Mouse (Mus musculus) lung, embryonic 15.5 days (tissue): Measurements from ENCODE around the gene Astn1. TPM values are rescaled to one million over a fixed set of nuclear protein-coding genes. Genes with fewer than 3 reads are reported as not detected.

Source experiments
- ATAC-seq: fragments of 200-750 bp; cut with Nextera tagmentation; 2 replicates; pipeline ENCODE4 v1.8.0; 2017; ENCODE audit warnings: moderate number of reproducible peaks, borderline replicate concordance; ENCODE audit not compliant: low FRiP score, low TSS enrichment; ENCODE audit errors: extremely low read depth
- H3K27ac ChIP-seq: fragments of 300-500 bp; sonication (generic); 2 replicates; pipeline ENCODE4 v1.5.1; 2015; ENCODE audit warnings: moderate library complexity, mild to moderate bottlenecking, inconsistent platforms
- H3K27me3 ChIP-seq: fragments of 300-500 bp; sonication (generic); 2 replicates; pipeline ENCODE4 v1.6.1; 2015; ENCODE audit warnings: inconsistent platforms
- H3K36me3 ChIP-seq: fragments of 300-500 bp; sonication (generic); 2 replicates; pipeline ENCODE4 v1.6.1; 2015; ENCODE audit warnings: inconsistent platforms
- H3K4me1 ChIP-seq: fragments of 300-500 bp; sonication (generic); 2 replicates; pipeline ENCODE4 v1.6.1; 2015; ENCODE audit warnings: inconsistent platforms
- H3K4me2 ChIP-seq: fragments of 300-500 bp; sonication (generic); 2 replicates; pipeline ENCODE4 v1.6.1; 2015; ENCODE audit warnings: inconsistent platforms, mild to moderate bottlenecking, moderate library complexity
- H3K4me3 ChIP-seq: fragments of 300-500 bp; sonication (generic); 2 replicates; pipeline ENCODE4 v1.5.1; 2015; ENCODE audit warnings: mild to moderate bottlenecking, inconsistent platforms
- H3K9ac ChIP-seq: fragments of 300-500 bp; sonication (generic); 2 replicates; pipeline ENCODE4 v1.6.1; 2015; ENCODE audit warnings: inconsistent platforms
- H3K9me3 ChIP-seq: fragments of 300-500 bp; sonication (generic); 2 replicates; pipeline ENCODE4 v1.6.1; 2016; ENCODE audit warnings: inconsistent platforms
- WGBS: fragments of 180-500 bp; shearing (Covaris S2); methylation state at CpG from one replicate; pipeline ENCODE4 v1.1.7; 2015; 5-methylcytosine and 5-hydroxymethylcytosine counted together
- polyA plus RNA-seq: library from polyadenylated mRNA; unstranded; fragments of >200 nt; fragmentation: Nextera tagmentation; extraction: Ambion mirVana; gene quantifications from 2 replicates; pipeline ENCODE4 v1.2.1, GENCODE M21; 2015

Gene Astn1
- polyA plus RNA-seq, 1 experiment from 2014 or later: 0.90 TPM

GRCm38 (mm10) chr1:158501019-158501418 lies 138.9 kb downstream of the Astn1 start:
- Histone ChIP-seq H3K36me3 (no peaks in the 10 kb centered on the region), H3K27me3 (no peaks in the 10 kb centered on the region), H3K27ac (no peak overlapping the region), H3K9me3 (no peaks in the 10 kb centered on the region), H3K4me3 (no peak overlapping the region), H3K9ac (no peak overlapping the region), H3K4me2 (no peak overlapping the region), H3K4me1 (no peaks in the 10 kb centered on the region)
- no peak for ATAC-seq
- WGBS: 18% methylated on average over 4 of the region's 4 CpGs

GRCm38 (mm10) chr1:158507610-158508009 lies 145.5 kb downstream of the Astn1 start:
- no peak for ATAC-seq

GRCm38 (mm10) chr1:158509112-158509855 lies 147.2 kb downstream of the Astn1 start:
- ATAC-seq: peak; percentile 55; the same call in 1 of the 2 replicates
- Histone ChIP-seq H3K4me1 (no peaks in the 10 kb centered on the region), H3K4me2 (no peak overlapping the region), H3K36me3 (no peaks in the 10 kb centered on the region), H3K4me3 (no peak overlapping the region), H3K27ac (no peak overlapping the region), H3K9ac (no peak overlapping the region), H3K9me3 (no peaks in the 10 kb centered on the region), H3K27me3 (no peaks in the 10 kb centered on the region)
- WGBS: 76% methylated on average over 4 of the region's 4 CpGs

More at GRCm38 (mm10) chr1:158507610-158508009, 145.5 kb downstream of the Astn1 start:
- H3K4me1 ChIP-seq: no peaks in the 10 kb centered on the region
- H3K4me2 ChIP-seq: no peak overlapping the region
- H3K4me3 ChIP-seq: no peak overlapping the region
- 32% methylated on average over 3 of the region's 3 CpGs for WGBS
- no peaks in the 10 kb centered on the region for H3K36me3 ChIP-seq
- no peaks in the 10 kb centered on the region for H3K9me3 ChIP-seq
- H3K27me3 ChIP-seq: no peaks in the 10 kb centered on the region
- no peak overlapping the region for H3K27ac ChIP-seq
- no peak overlapping the region for H3K9ac ChIP-seq

- H3K4me1 ChIP-seq: no peaks in the 10 kb centered on the region
- H3K4me2 ChIP-seq: no peak overlapping the region
- H3K9me3 ChIP-seq: no peaks in the 10 kb centered on the region
- H3K9ac ChIP-seq: no peak overlapping the region
- no peak for ATAC-seq
- WGBS: 90% methylated on average over 15 of the region's 15 CpGs
- no peak overlapping the region for H3K4me3 ChIP-seq
- no peaks in the 10 kb centered on the region for H3K36me3 ChIP-seq
- H3K27ac ChIP-seq: no peak overlapping the region
- no peaks in the 10 kb centered on the region for H3K27me3 ChIP-seq
These were observed 148.6 kb downstream of the Astn1 start for GRCm38 (mm10) chr1:158510478-158511207.

- H3K27me3 ChIP-seq: no peaks in the 10 kb centered on the region
- no peaks in the 10 kb centered on the region for H3K36me3 ChIP-seq
- H3K27ac ChIP-seq: no peak overlapping the region
- H3K9me3 ChIP-seq: no peaks in the 10 kb centered on the region
- no peaks in the 10 kb centered on the region for H3K4me1 ChIP-seq
- H3K4me3 ChIP-seq: no peak overlapping the region
- no peak overlapping the region for H3K9ac ChIP-seq
- no peak overlapping the region for H3K4me2 ChIP-seq
- ATAC-seq: no peak
These were observed 150.0 kb downstream of the Astn1 start for GRCm38 (mm10) chr1:158512089-158512488.

GRCm38 (mm10) chr1:158512636-158513035 lies 150.6 kb downstream of the Astn1 start:
- Histone ChIP-seq H3K4me3 (no peak overlapping the region), H3K36me3 (no peaks in the 10 kb centered on the region), H3K4me1 (no peaks in the 10 kb centered on the region), H3K4me2 (no peak overlapping the region), H3K27ac (no peak overlapping the region), H3K9me3 (no peaks in the 10 kb centered on the region), H3K9ac (no peak overlapping the region), H3K27me3 (no peaks in the 10 kb centered on the region)
- 78% methylated on average over 6 of the region's 6 CpGs for WGBS
- ATAC-seq: no peak

- Histone ChIP-seq H3K9me3 (no peaks in the 10 kb centered on the region), H3K36me3 (no peaks in the 10 kb centered on the region), H3K27ac (no peak overlapping the region), H3K9ac (no peak overlapping the region), H3K27me3 (no peaks in the 10 kb centered on the region), H3K4me2 (no peak overlapping the region), H3K4me1 (no peaks in the 10 kb centered on the region), H3K4me3 (no peak overlapping the region)
- 0 out of 2 replicates have a peak, but pooled peaks have one; percentile 27 for ATAC-seq
- 64% methylated on average over 13 of the region's 13 CpGs for WGBS
These were observed 151.5 kb downstream of the Astn1 start for GRCm38 (mm10) chr1:158513572-158513971.

GRCm38 (mm10) chr1:158516558-158516957 lies 154.5 kb downstream of the Astn1 start:
- ATAC-seq: no peak
- no peak overlapping the region for H3K4me2 ChIP-seq
- no peaks in the 10 kb centered on the region for H3K27me3 ChIP-seq
- 73% methylated on average over 4 of the region's 4 CpGs for WGBS
- H3K27ac ChIP-seq: no peak overlapping the region
- no peaks in the 10 kb centered on the region for H3K36me3 ChIP-seq
- H3K4me1 ChIP-seq: no peaks in the 10 kb centered on the region
- H3K9ac ChIP-seq: no peak overlapping the region
- no peaks in the 10 kb centered on the region for H3K9me3 ChIP-seq
- no peak overlapping the region for H3K4me3 ChIP-seq

- Histone ChIP-seq H3K27ac (no peak overlapping the region), H3K4me2 (no peak overlapping the region), H3K4me3 (no peak overlapping the region), H3K27me3 (no peaks in the 10 kb centered on the region), H3K9ac (no peak overlapping the region), H3K36me3 (no peaks in the 10 kb centered on the region), H3K9me3 (no peaks in the 10 kb centered on the region), H3K4me1 (no peaks in the 10 kb centered on the region)
- WGBS: 65% methylated on average over 3 of the region's 3 CpGs
- no peak for ATAC-seq
These were observed 174.1 kb downstream of the Astn1 start for GRCm38 (mm10) chr1:158536195-158536594.

GRCm38 (mm10) chr1:158536867-158537266 lies 174.8 kb downstream of the Astn1 start:
- WGBS: 47% methylated on average over 1 of the region's 1 CpGs
- Histone ChIP-seq H3K4me1 (no peaks in the 10 kb centered on the region), H3K4me2 (no peak overlapping the region), H3K36me3 (no peaks in the 10 kb centered on the region), H3K4me3 (no peak overlapping the region), H3K9me3 (no peaks in the 10 kb centered on the region), H3K9ac (no peak overlapping the region), H3K27ac (no peak overlapping the region), H3K27me3 (no peaks in the 10 kb centered on the region)
- ATAC-seq: no peak

GRCm38 (mm10) chr1:158545095-158545494 lies 183.0 kb downstream of the Astn1 start:
- WGBS: 67% methylated on average over 4 of the region's 4 CpGs
- Histone ChIP-seq H3K4me3 (no peak overlapping the region), H3K27me3 (no peaks in the 10 kb centered on the region), H3K9me3 (no peaks in the 10 kb centered on the region), H3K36me3 (no peaks in the 10 kb centered on the region), H3K27ac (no peak overlapping the region), H3K4me1 (no peaks in the 10 kb centered on the region), H3K9ac (no peak overlapping the region), H3K4me2 (no peak overlapping the region)
- ATAC-seq: no peak

- Histone ChIP-seq H3K4me1 (no peaks in the 10 kb centered on the region), H3K27ac (no peak overlapping the region), H3K9me3 (no peaks in the 10 kb centered on the region), H3K4me3 (no peak overlapping the region), H3K36me3 (no peaks in the 10 kb centered on the region), H3K4me2 (no peak overlapping the region), H3K27me3 (no peaks in the 10 kb centered on the region), H3K9ac (no peak overlapping the region)
- ATAC-seq: no peak
- WGBS: 63% methylated on average over 4 of the region's 4 CpGs
These were observed 184.4 kb downstream of the Astn1 start for GRCm38 (mm10) chr1:158546513-158546912.
